Mouse (Mus musculus) kidney, embryonic 14.5 days (tissue): ENCODE measurements around the gene Smtn. TPM values are rescaled to one million over a fixed set of nuclear protein-coding genes. Genes with fewer than 3 reads are reported as not detected.

Experiments used
- ATAC-seq: fragments of 200-750 bp; cut with Nextera tagmentation; 2 replicates; pipeline ENCODE4 v1.8.0; 2017; ENCODE audit warnings: moderate number of reproducible peaks, mild to moderate bottlenecking, moderate TSS enrichment, moderate library complexity; ENCODE audit not compliant: low FRiP score, low TSS enrichment
- H3K27ac ChIP-seq: fragments of 300-500 bp; sonication (generic); 2 replicates; pipeline ENCODE4 v1.5.1; 2014; ENCODE audit warnings: low read depth, mild to moderate bottlenecking, low read length, moderate library complexity, mixed read lengths
- H3K27me3 ChIP-seq: fragments of 300-500 bp; sonication (generic); 2 replicates; pipeline ENCODE4 v1.6.1; 2014; ENCODE audit warnings: mild to moderate bottlenecking, low read length; ENCODE audit not compliant: control insufficient read depth, insufficient read depth
- H3K36me3 ChIP-seq: fragments of 300-500 bp; sonication (generic); 2 replicates; pipeline ENCODE4 v1.6.1; 2014; ENCODE audit warnings: low read length, mixed read lengths; ENCODE audit not compliant: control insufficient read depth, insufficient read depth
- H3K4me1 ChIP-seq: fragments of 300-500 bp; sonication (generic); 2 replicates; pipeline ENCODE4 v1.6.1; 2014; ENCODE audit warnings: low read length, mixed read lengths; ENCODE audit not compliant: control insufficient read depth, insufficient read depth
- H3K4me2 ChIP-seq: fragments of 300-500 bp; sonication (generic); replicated peaks from 2 replicates; pipeline ENCODE4 v1.6.1; 2014; ENCODE audit warnings: low read depth, mild to moderate bottlenecking, low read length
- H3K4me3 ChIP-seq: fragments of 300-500 bp; sonication (generic); 2 replicates; pipeline ENCODE4 v1.5.1; 2014; ENCODE audit warnings: mild to moderate bottlenecking, low read length
- H3K9ac ChIP-seq: fragments of 300-500 bp; sonication (generic); 2 replicates; pipeline ENCODE4 v1.6.1; 2014; ENCODE audit warnings: low read depth, mild to moderate bottlenecking, low read length, moderate library complexity
- H3K9me3 ChIP-seq: fragments of 300-500 bp; sonication (generic); 2 replicates; pipeline ENCODE4 v1.6.1; 2016; ENCODE audit warnings: low read length; ENCODE audit not compliant: control insufficient read depth
- WGBS: fragments of 180-500 bp; shearing (Covaris S2); extraction: QIAGEN DNeasy Blood & Tissue Kit; methylation state at CpG from one replicate; pipeline ENCODE4 v1.1.7; 2014; 5-methylcytosine and 5-hydroxymethylcytosine counted together
- polyA plus RNA-seq: library from polyadenylated mRNA; unstranded; fragments of >200 nt; fragmentation: Nextera tagmentation; extraction: Ambion mirVana; gene quantifications from 2 replicates; pipeline ENCODE4 v1.2.1, GENCODE M21; 2014

Gene Smtn
- polyA plus RNA-seq, 1 experiment from 2014 or later = 70.7 TPM

DNA sequence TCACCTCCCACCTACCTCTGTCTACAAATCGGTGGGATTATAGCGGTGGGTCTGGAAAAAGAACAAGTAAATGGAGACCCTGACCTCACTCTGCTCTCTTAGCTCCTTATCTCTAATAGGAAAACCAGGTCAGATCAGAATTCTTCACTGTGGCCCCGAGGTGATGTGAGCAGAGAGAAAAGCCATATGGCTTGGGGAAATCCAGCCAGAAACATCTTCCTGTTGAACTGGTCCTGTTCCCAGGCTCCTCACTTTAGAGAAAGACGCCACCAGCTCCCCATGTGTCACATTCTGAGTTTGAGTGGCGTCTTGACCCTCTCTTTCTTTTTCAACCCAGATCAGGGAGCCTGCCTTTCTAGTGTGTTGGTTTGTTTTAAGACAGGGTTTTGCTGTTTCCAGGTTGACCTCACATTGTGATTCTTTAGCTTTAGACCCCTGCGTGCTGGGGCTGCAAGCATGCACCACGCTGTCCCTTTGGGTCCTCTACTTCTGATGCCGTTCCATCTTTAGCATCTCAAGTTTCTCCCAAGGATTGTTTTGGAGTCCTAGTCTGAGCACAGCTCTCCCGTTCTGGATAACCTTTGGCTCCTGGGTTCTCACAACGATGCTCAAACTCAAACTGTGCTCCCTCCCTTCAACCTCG is 20.5 kb downstream of the Smtn start:
- H3K4me2 ChIP-seq = no peak overlapping the region
- WGBS = 79% methylated on average over 11 of the region's 11 CpGs
- 0 out of 2 replicates have a peak, but pooled peaks cover 4% of the 10 kb centered on the region for H3K27me3 ChIP-seq
- H3K4me3 ChIP-seq = no peak overlapping the region
- no peaks in the 10 kb centered on the region for H3K9me3 ChIP-seq
- H3K4me1 ChIP-seq = peaks cover 16% of the 10 kb centered on the region; the same call in 1 of the 2 replicates
- no peak overlapping the region for H3K27ac ChIP-seq
- no peak for ATAC-seq
- peaks cover 58% of the 10 kb centered on the region for H3K36me3 ChIP-seq
- no peak overlapping the region for H3K9ac ChIP-seq

DNA sequence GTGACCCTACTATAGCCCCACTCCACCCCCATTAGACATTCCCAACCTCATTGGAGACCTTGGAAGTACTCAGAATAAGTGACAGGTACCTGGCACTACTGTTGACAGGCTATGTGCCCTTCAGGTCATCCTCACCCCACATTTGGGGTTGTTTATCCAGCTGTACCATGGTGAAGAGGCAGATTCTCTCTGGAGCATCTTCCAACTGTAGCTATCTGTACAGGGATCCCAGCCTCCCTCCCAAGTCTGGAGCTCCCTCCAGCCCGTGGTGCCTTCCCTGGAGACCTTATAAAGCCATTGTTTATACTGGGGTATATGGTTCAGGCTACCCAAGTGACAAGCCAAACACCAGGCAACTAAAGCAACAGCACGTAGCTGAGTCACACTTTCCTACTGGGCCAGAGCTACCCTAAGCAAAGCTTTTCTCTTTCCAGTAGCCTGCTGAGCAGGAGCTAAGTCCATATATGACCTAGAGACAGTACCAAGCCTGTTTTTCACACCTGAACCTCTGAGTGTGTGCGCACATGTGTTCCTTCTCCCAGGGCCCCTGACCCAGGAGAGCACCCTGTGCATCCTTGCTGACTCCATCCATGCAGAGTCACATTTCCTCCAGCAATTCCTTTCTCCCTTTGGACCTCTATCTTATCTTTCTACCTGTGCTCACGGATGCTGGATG is 21.2 kb downstream of the Smtn start:
- Histone ChIP-seq H3K36me3 (peaks cover 51% of the 10 kb centered on the region), H3K9ac (no peak overlapping the region), H3K27ac (no peak overlapping the region), H3K4me1 (peaks cover 16% of the 10 kb centered on the region; the same call in 1 of the 2 replicates), H3K27me3 (0 out of 2 replicates have a peak, but pooled peaks cover 4% of the 10 kb centered on the region), H3K4me2 (no peak overlapping the region), H3K4me3 (no peak overlapping the region), H3K9me3 (no peaks in the 10 kb centered on the region)
- WGBS = 76% methylated on average over 4 of the region's 4 CpGs
- ATAC-seq = no peak

DNA sequence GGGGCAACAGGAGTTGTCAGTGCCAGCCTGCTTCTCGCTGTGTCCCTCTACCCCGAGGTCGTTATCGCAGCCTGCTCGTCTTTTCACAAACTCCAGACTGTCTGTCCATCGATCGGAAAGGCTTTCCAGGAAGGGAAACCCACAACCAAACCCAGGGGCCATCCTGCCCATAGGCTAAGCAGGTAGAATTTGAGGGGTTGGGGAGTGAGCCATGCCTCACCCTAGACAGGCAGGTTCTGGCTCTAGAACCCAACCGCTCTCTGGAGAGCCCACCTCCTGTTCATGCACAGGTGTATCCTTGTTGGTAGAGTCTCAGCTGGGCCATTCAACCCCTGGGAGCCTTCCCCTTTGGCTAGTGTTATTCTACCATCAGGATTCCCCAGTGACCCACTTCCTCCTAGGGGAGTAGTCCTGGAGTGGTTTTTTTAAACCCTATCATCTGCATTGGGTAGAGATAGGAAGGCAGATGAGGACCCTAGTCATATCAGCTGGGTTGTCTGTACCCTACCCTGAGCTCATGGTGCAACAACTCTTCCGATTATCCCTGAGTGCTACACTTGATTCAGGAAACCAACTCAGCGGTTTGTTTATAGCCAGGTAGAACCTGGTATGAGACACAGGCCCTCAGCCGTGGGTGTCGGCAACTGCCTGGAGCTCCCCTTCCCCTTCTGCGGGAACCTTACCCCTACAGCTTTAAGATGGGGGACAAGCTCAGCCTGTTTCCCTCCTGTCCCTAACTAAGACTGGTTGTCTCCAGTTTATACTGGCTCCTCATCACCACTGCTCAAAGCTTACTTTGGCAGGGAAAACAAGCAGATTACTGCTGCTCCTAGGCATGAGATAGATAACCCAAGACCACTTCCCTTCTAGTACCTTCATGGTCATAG is 22.3 kb downstream of the Smtn start:
- 54% methylated on average over 13 of the region's 13 CpGs for WGBS
- peaks cover 20% of the 10 kb centered on the region for H3K4me1 ChIP-seq
- H3K4me3 ChIP-seq = peak overlapping the region; percentile 29
- H3K4me2 ChIP-seq = peak overlapping the region; percentile 47
- H3K27ac ChIP-seq = no peak overlapping the region
- H3K36me3 ChIP-seq = peaks cover 40% of the 10 kb centered on the region
- no peaks in the 10 kb centered on the region for H3K9me3 ChIP-seq
- no peak for ATAC-seq
- H3K27me3 ChIP-seq = 0 out of 2 replicates have a peak, but pooled peaks cover 4% of the 10 kb centered on the region
- H3K9ac ChIP-seq = no peak overlapping the region; the same call in 1 of the 2 replicates

DNA sequence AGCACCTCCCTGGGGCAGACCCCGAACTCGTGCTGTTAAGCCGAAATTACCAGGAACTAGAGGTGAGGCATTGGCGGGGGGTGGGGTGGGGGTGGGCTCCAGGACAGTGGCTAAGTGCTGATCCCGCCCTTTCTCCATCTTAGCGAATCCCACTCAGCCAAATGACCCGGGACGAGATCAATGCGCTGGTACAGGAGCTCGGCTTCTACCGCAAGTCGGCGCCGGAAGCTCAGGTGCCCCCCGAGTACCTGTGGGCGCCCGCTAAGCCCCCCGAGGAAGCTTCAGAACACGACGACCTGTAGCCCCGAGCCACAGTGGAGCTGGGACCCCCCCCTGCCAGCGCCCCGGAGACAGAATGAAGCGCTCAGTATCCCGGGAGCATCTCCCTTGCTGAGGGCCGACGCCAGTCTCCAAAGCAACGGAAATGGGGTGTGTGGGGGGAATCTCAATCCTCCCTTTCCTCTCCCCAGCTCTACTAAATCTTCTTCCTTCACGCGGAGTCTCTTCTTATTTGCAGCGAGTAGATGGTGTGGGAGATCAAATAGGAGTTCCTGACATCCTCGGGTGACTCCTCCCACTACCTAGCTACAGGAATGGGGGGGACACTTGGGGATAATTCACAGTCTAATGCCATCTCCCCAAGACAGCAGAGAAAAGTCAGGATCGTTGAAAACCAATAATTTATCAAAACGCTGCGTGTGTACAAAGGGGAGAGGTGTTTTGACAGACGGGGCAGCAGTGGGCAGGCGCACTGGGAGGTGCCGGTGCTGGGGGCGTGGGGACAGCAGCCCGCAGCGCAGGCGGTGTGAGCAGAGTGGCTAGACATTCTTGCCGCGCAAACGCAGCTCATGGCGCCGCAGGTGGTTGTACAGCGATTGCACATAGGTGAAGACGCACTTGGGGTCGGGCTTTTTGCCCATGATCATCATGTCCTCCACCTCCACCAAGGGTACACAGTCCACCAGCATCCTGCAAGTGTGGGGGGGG is 23.3 kb downstream of the Smtn start:
- Histone ChIP-seq H3K4me3 (peak overlapping the region; percentile 29), H3K9ac (peak overlapping the region; percentile 13), H3K9me3 (no peaks in the 10 kb centered on the region), H3K4me2 (peak overlapping the region; percentile 47), H3K27me3 (0 out of 2 replicates have a peak, but pooled peaks cover 4% of the 10 kb centered on the region), H3K36me3 (peaks cover 31% of the 10 kb centered on the region), H3K4me1 (peaks cover 20% of the 10 kb centered on the region), H3K27ac (no peak overlapping the region)
- ATAC-seq = peak; percentile 36; the same call in 1 of the 2 replicates
- under 1% methylated on average over 50 of the region's 50 CpGs for WGBS

DNA sequence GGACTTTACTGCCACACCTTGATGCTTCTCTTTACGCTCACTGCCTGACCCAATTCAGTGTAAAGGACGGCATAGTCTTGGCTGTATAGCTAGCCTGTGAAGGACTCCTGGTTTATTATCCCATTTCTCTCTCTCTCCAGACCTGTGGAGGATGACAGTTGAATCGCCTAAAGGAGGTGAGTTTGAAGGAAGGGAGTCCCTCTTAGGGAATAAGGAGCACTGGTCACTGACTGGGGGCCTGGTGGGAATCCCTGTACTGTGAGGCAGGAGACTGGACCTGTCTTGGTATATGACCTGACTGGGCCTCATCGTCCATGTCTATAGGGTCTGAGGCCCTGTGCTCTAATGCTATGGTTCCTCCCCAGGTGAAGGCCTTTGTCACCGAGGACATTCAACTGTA is 24.3 kb downstream of the Smtn start:
- H3K4me3 ChIP-seq = no peak overlapping the region
- H3K4me2 ChIP-seq = 0 out of 2 replicates have a peak overlapping the region, but pooled peaks have one; percentile 67
- H3K9ac ChIP-seq = no peak overlapping the region
- no peak for ATAC-seq
- peaks cover 20% of the 10 kb centered on the region for H3K36me3 ChIP-seq
- 81% methylated on average over 5 of the region's 5 CpGs for WGBS
- H3K27ac ChIP-seq = no peak overlapping the region
- no peaks in the 10 kb centered on the region for H3K9me3 ChIP-seq
- 0 out of 2 replicates have a peak, but pooled peaks cover 4% of the 10 kb centered on the region for H3K27me3 ChIP-seq
- H3K4me1 ChIP-seq = peaks cover 20% of the 10 kb centered on the region

DNA sequence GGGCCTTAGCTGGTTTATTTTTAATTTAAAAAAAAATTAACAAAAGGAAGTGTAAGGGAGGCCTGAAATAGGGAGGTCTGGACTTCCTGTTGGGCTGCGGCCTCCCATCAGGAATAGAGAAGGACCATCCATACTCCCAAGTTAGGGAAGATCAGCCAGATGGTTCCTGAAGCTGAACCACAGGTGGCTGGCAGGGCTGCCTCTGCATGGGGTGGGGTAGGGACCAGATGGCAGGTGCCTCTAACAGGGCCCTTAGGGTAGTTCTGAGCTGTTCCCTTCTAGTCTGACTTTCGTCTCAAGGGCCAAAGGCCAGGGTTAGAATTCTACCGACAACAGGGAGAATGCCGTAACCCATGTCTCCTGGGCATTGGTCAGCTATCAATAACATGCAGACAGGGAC is 24.8 kb downstream of the Smtn start:
- peaks cover 16% of the 10 kb centered on the region for H3K36me3 ChIP-seq
- WGBS = 77% methylated on average over 4 of the region's 4 CpGs
- peak overlapping the region; percentile 53; the same call in 1 of the 2 replicates for H3K4me3 ChIP-seq
- H3K9ac ChIP-seq = peak overlapping the region; percentile 58
- H3K27ac ChIP-seq = no peak overlapping the region
- peak overlapping the region; percentile 67 for H3K4me2 ChIP-seq
- 0 out of 2 replicates have a peak, but pooled peaks cover 4% of the 10 kb centered on the region for H3K27me3 ChIP-seq
- H3K4me1 ChIP-seq = peaks cover 20% of the 10 kb centered on the region
- H3K9me3 ChIP-seq = no peaks in the 10 kb centered on the region
- no peak for ATAC-seq

DNA sequence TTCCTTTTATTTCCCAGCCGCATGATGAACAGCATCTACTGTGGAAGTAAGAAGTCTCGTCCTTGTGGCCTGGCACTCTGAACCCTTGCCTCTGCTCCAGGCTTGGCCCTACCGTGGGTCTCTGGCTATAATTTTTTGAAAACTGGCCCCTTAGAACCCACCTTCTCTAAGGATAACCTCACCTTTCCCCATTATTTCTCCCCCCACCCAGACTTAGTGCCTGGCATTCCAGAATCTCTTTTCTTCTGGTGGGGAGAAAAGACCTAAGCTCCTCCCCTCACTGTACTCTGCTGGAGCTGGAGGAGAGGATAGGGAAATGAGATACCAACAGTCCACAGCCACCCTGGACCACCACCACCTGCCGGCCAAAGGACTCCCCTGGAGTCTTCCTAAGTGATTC is 25.2 kb downstream of the Smtn start:
- peak; percentile 8; the same call in 1 of the 2 replicates for ATAC-seq
- peak overlapping the region; percentile 67 for H3K4me2 ChIP-seq
- no peaks in the 10 kb centered on the region for H3K9me3 ChIP-seq
- 8% methylated on average over 4 of the region's 4 CpGs for WGBS
- no peak overlapping the region for H3K27ac ChIP-seq
- H3K4me1 ChIP-seq = peaks cover 20% of the 10 kb centered on the region
- H3K9ac ChIP-seq = peak overlapping the region; percentile 58
- H3K27me3 ChIP-seq = 0 out of 2 replicates have a peak, but pooled peaks cover 4% of the 10 kb centered on the region
- H3K4me3 ChIP-seq = peak overlapping the region; percentile 53
- H3K36me3 ChIP-seq = peaks cover 11% of the 10 kb centered on the region
